Mouse (Mus musculus) bone marrow macrophage, adult 2 months (primary cell): ENCODE measurements around the gene Tmem131.

Experiments
- CTCF ChIP-seq: IDR thresholded peaks from 2 replicates; pipeline ENCODE4 v1.5.1; 2012; ENCODE audit warnings: low read depth, mild to moderate bottlenecking, low read length, moderate library complexity
- POLR2A ChIP-seq: IDR thresholded peaks from 2 replicates; pipeline ENCODE4 v1.6.1; 2012; ENCODE audit warnings: mild to moderate bottlenecking, low read depth, low read length, borderline replicate concordance

- no peak for TF ChIP-seq CTCF
- no peak for TF ChIP-seq POLR2A
Measured at GRCm38 (mm10) chr1:36760401-36760800, 183.1 kb downstream of the Tmem131 start.
